Mouse (Mus musculus) C2C12 (cell line): ENCODE measurements at regions not wholly inside any gene's neighbourhood (a gene's known extent, or its start where the extent isn't known, plus 50 kb on each side); places are given as distances from the start of the nearest gene placed in this dataset.
A peak's percentile ranks its signal among the peaks of the same experiment; 100 is the strongest.

Experiments used
- H3K27me3 ChIP-seq: one replicate; pipeline ENCODE4 v1.6.1; 2011; ENCODE audit not compliant: control insufficient read depth, insufficient read depth, insufficient read length
- H3K36me3 ChIP-seq: one replicate; pipeline ENCODE4 v1.6.1; 2011; ENCODE audit not compliant: control insufficient read depth, insufficient read depth
- H3K4me3 ChIP-seq: one replicate; pipeline ENCODE4 v1.5.1; 2011; ENCODE audit warnings: mild to moderate bottlenecking, control low read depth; ENCODE audit not compliant: poor library complexity, insufficient read depth, severe bottlenecking
- H3K79me2 ChIP-seq: one replicate; pipeline ENCODE4 v1.6.1; 2011; ENCODE audit not compliant: control insufficient read depth, insufficient read depth
- H3K79me3 ChIP-seq: one replicate; pipeline ENCODE4 v1.6.1; 2011; ENCODE audit warnings: low read depth, control low read depth
- H3ac ChIP-seq: one replicate; pipeline ENCODE3; 2011; ENCODE audit warnings: low read depth; ENCODE audit not compliant: control insufficient read depth, insufficient read length
- CEBPB ChIP-seq: IDR thresholded peaks from one replicate; pipeline ENCODE4 v1.6.1; 2011; ENCODE audit warnings: low read depth, mild to moderate bottlenecking, control low read depth, moderate library complexity
- CTCF ChIP-seq: IDR thresholded peaks from one replicate; pipeline ENCODE4 v1.5.1; 2011; ENCODE audit not compliant: control insufficient read depth, insufficient read depth, insufficient read length
- FOSL1 ChIP-seq: IDR thresholded peaks from one replicate; pipeline ENCODE4 v1.8.0; 2011; ENCODE audit warnings: mild to moderate bottlenecking, low read length; ENCODE audit not compliant: poor library complexity, insufficient read depth, severe bottlenecking
- MAX ChIP-seq: IDR thresholded peaks from one replicate; pipeline ENCODE4 v1.6.1; 2011; ENCODE audit warnings: mild to moderate bottlenecking, control low read depth
- MYOD1 ChIP-seq: IDR thresholded peaks from one replicate; pipeline ENCODE4 v1.6.1; 2011; ENCODE audit warnings: low read depth; ENCODE audit not compliant: control insufficient read depth, insufficient read length
- MYOG ChIP-seq: IDR thresholded peaks from one replicate; pipeline ENCODE4 v1.6.1; 2011; ENCODE audit not compliant: control insufficient read depth, insufficient read length; ENCODE audit errors: extremely low read depth
- USF1 ChIP-seq: IDR thresholded peaks from one replicate; pipeline ENCODE4 v1.6.1; 2011; ENCODE audit warnings: low read depth, mild to moderate bottlenecking, control low read depth, moderate library complexity

DNA sequence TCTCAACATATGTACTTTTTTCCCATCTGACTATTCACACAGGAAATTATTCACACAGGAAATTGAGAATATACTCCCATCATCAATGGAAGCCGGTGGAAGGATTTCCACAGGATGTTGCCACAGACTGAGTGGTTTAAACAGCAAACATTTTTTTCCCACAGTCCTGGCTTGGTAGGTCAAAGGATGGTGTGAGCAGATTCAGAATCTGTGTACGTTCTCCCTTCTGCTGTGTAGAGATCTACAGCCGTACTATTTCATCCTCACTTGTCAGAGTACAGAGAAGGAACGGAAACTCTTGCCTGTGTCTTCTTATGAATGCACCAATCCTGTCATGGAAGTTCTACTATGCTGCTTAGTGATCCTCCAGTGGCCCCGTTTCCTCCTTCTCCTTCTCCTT lies 261.2 kb upstream of the P2ry1 start:
- Histone ChIP-seq H3K79me2 (no peaks in the 10 kb centered on the region), H3K36me3 (no peaks in the 10 kb centered on the region), H3K79me3 (no peaks in the 10 kb centered on the region), H3ac (no peak overlapping the region), H3K27me3 (no peaks in the 10 kb centered on the region), H3K4me3 (no peak overlapping the region)
- TF ChIP-seq MAX (no peak), USF1 (no peak), MYOD1 (no peak), MYOG (no peak), CTCF (no peak), CEBPB (no peak), FOSL1 (no peak)

GRCm38 (mm10) chr3:60742232-60742631 lies 260.4 kb upstream of the P2ry1 start:
- Histone ChIP-seq H3K36me3 (no peaks in the 10 kb centered on the region), H3K4me3 (no peak overlapping the region), H3K27me3 (no peaks in the 10 kb centered on the region), H3K79me3 (no peaks in the 10 kb centered on the region), H3ac (no peak overlapping the region), H3K79me2 (no peaks in the 10 kb centered on the region)
- TF ChIP-seq CEBPB (no peak), MYOD1 (no peak), USF1 (no peak), FOSL1 (no peak), MAX (no peak), MYOG (no peak), CTCF (no peak)

DNA sequence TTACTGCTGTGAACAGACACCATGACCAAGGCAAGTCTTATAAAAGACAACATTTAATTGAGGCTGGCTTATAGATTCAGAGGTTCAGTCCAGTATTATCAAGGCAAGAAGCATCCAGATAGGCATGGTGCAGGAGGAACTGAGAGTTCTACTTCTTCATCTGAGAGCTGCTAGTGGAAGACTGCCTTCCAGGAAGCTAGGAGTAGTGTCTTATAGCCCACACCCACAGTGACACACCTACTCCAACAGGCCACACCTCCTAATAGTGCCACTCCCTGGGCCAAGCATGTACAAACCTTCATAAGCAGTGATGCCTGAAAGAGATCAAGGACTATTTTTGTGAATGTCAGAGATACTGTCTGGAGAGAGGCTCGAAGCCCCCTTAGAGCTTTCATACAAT lies 257.5 kb upstream of the P2ry1 start:
- H3K4me3 ChIP-seq: no peak overlapping the region
- H3K79me3 ChIP-seq: no peaks in the 10 kb centered on the region
- H3K79me2 ChIP-seq: no peaks in the 10 kb centered on the region
- no peaks in the 10 kb centered on the region for H3K27me3 ChIP-seq
- no peak for TF ChIP-seq MAX
- no peak for TF ChIP-seq CTCF
- TF ChIP-seq USF1: no peak
- TF ChIP-seq FOSL1: no peak
- no peak for TF ChIP-seq MYOG
- TF ChIP-seq MYOD1: no peak
- no peak for TF ChIP-seq CEBPB
- H3K36me3 ChIP-seq: no peaks in the 10 kb centered on the region
- H3ac ChIP-seq: no peak overlapping the region

DNA sequence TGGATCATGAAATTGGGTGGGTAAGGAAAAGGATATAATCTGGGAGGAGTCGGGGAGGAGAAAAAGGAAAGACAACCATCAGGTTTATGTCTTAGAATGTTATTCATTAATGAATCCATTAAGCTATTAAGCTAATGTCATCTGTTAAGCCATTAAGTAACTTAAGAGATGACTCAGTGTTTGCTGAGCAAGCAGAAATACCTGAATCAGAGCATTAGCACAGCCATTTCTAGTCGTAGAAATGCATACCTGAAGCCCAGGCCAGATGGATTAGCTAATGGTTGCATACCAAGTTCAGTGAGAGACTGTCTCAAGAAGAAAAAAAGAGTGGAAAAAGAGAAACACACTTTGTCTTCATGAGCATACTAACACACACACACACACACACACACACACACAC lies 244.0 kb upstream of the P2ry1 start:
- Histone ChIP-seq H3K4me3 (no peak overlapping the region), H3K79me2 (no peaks in the 10 kb centered on the region), H3K79me3 (no peaks in the 10 kb centered on the region), H3K27me3 (no peaks in the 10 kb centered on the region), H3K36me3 (no peaks in the 10 kb centered on the region), H3ac (no peak overlapping the region)
- TF ChIP-seq MYOG (no peak), CEBPB (no peak), CTCF (no peak), USF1 (no peak), MYOD1 (no peak), FOSL1 (no peak), MAX (no peak)

DNA sequence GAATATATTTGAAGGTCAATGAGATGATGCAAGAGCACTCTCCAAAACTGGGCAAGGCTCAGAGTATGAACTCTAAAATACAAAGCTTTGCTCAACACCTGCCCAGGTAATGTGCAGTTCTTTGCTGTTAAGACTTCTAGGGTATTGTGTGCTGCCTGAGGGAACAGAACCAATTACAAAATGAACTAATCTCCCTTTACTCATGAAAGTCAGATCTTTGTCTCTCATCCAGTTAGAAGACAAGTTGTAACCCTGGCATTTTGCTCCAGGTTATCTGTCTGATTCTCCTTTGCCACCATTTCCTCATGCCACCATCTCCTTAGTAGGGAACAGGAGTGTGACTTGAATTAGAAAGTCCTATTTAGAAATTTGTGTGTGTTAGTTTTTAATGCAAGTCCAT lies 243.5 kb upstream of the P2ry1 start:
- Histone ChIP-seq H3K4me3 (no peak overlapping the region), H3K27me3 (no peaks in the 10 kb centered on the region)

GRCm38 (mm10) chr3:60762874-60763273 lies 239.7 kb upstream of the P2ry1 start:
- no peaks in the 10 kb centered on the region for H3K79me2 ChIP-seq
- H3ac ChIP-seq: no peak overlapping the region
- H3K4me3 ChIP-seq: no peak overlapping the region
- no peaks in the 10 kb centered on the region for H3K27me3 ChIP-seq
- no peaks in the 10 kb centered on the region for H3K36me3 ChIP-seq
- no peaks in the 10 kb centered on the region for H3K79me3 ChIP-seq
- TF ChIP-seq MAX (no peak), CTCF (peak; percentile 42), MYOG (no peak), CEBPB (no peak), USF1 (no peak), MYOD1 (no peak), FOSL1 (no peak)

More for the DNA sequence above, 243.5 kb upstream of the P2ry1 start:
- Histone ChIP-seq H3K79me2 (no peaks in the 10 kb centered on the region), H3K36me3 (no peaks in the 10 kb centered on the region), H3ac (no peak overlapping the region), H3K79me3 (no peaks in the 10 kb centered on the region)
- no peak for TF ChIP-seq USF1
- TF ChIP-seq MYOD1: no peak
- no peak for TF ChIP-seq FOSL1
- TF ChIP-seq CEBPB: no peak
- TF ChIP-seq CTCF: no peak
- TF ChIP-seq MYOG: no peak
- TF ChIP-seq MAX: no peak
